Mouse (Mus musculus) kidney, embryonic 15.5 days (tissue): ENCODE data around the gene Gpsm2. TPM values are rescaled to one million over a fixed set of nuclear protein-coding genes. Genes with fewer than 3 reads are reported as not detected.

Experiments
- ATAC-seq: fragments of 200-750 bp; cut with Nextera tagmentation; replicated peaks from 2 replicates; pipeline ENCODE4 v1.8.0; 2017; ENCODE audit warnings: moderate TSS enrichment; ENCODE audit not compliant: low FRiP score
- H3K27ac ChIP-seq: fragments of 300-500 bp; sonication (generic); 2 replicates; pipeline ENCODE4 v1.5.1; 2015; ENCODE audit warnings: mild to moderate bottlenecking, inconsistent platforms
- H3K27me3 ChIP-seq: fragments of 300-500 bp; sonication (generic); 2 replicates; pipeline ENCODE4 v1.6.1; 2015; ENCODE audit warnings: inconsistent platforms
- H3K36me3 ChIP-seq: fragments of 300-500 bp; sonication (generic); 2 replicates; pipeline ENCODE4 v1.6.1; 2015; ENCODE audit warnings: inconsistent platforms
- H3K4me1 ChIP-seq: fragments of 300-500 bp; sonication (generic); 2 replicates; pipeline ENCODE4 v1.6.1; 2015; ENCODE audit warnings: inconsistent platforms
- H3K4me2 ChIP-seq: fragments of 300-500 bp; sonication (generic); 2 replicates; pipeline ENCODE4 v1.6.1; 2015; ENCODE audit warnings: moderate library complexity, mild to moderate bottlenecking, inconsistent platforms
- H3K4me3 ChIP-seq: fragments of 300-500 bp; sonication (generic); replicated peaks from 2 replicates; pipeline ENCODE4 v1.5.1; 2015; ENCODE audit warnings: mild to moderate bottlenecking, inconsistent platforms
- H3K9ac ChIP-seq: fragments of 300-500 bp; sonication (generic); 2 replicates; pipeline ENCODE4 v1.6.1; 2015; ENCODE audit warnings: mild to moderate bottlenecking, inconsistent platforms
- H3K9me3 ChIP-seq: fragments of 300-500 bp; sonication (generic); replicated peaks from 2 replicates; pipeline ENCODE4 v1.6.1; 2016; ENCODE audit warnings: inconsistent platforms
- WGBS: fragments of 180-500 bp; shearing (Covaris S2); methylation state at CpG from one replicate; pipeline ENCODE4 v1.1.7; 2015; ENCODE audit warnings: mixed read lengths; 5-methylcytosine and 5-hydroxymethylcytosine counted together
- polyA plus RNA-seq: library from polyadenylated mRNA; unstranded; fragments of >200 nt; fragmentation: Nextera tagmentation; extraction: Ambion mirVana; gene quantifications from 2 replicates; pipeline ENCODE4 v1.2.1, GENCODE M21; 2015

Gene Gpsm2
- 43.3 and 45.1 TPM in 2 replicates for polyA plus RNA-seq

GRCm38 (mm10) chr3:108722036-108722872 is at the start of gene Gpsm2:
Gene Gpsm2, minus strand, starts transcription at chr3:108722309.
- H3K27me3 ChIP-seq, result 0 out of 2 replicates have a peak, but pooled peaks cover 2% of the 10 kb centered on the region
- WGBS, result 2% methylated on average over 53 of the region's 53 CpGs
- no peaks in the 10 kb centered on the region for H3K36me3 ChIP-seq
- H3K4me1 ChIP-seq, result peaks cover 18% of the 10 kb centered on the region
- peak within 1 kb of the TSS; percentile 57 for H3K4me2 ChIP-seq
- ATAC-seq, result peak; percentile 99
- peak within 1 kb of the TSS; percentile 91 for H3K27ac ChIP-seq
- peak within 1 kb of the TSS; percentile 87 for H3K9ac ChIP-seq
- peak within 1 kb of the TSS; percentile 82 for H3K4me3 ChIP-seq
- no peaks in the 10 kb centered on the region for H3K9me3 ChIP-seq

GRCm38 (mm10) chr3:108770725-108771368 is 48.7 kb upstream of the Gpsm2 start:
- Histone ChIP-seq H3K4me2 (no peak overlapping the region), H3K27ac (peak overlapping the region; percentile 65; the same call in 1 of the 2 replicates), H3K27me3 (peaks cover 6% of the 10 kb centered on the region), H3K9me3 (no peaks in the 10 kb centered on the region), H3K4me1 (peaks cover 12% of the 10 kb centered on the region; the same call in 1 of the 2 replicates), H3K36me3 (no peaks in the 10 kb centered on the region), H3K4me3 (no peak overlapping the region), H3K9ac (no peak overlapping the region)
- ATAC-seq, result peak; percentile 84
- WGBS, result 18% methylated on average over 6 of the region's 6 CpGs

GRCm38 (mm10) chr3:108769547-108769946 is 47.4 kb upstream of the Gpsm2 start:
- WGBS, result 49% methylated on average over 6 of the region's 6 CpGs

GRCm38 (mm10) chr3:108767416-108767815 is 45.3 kb upstream of the Gpsm2 start:
- Histone ChIP-seq H3K4me2 (no peak overlapping the region), H3K36me3 (no peaks in the 10 kb centered on the region), H3K27ac (no peak overlapping the region), H3K4me1 (peaks cover 18% of the 10 kb centered on the region; the same call in 1 of the 2 replicates), H3K4me3 (no peak overlapping the region), H3K27me3 (peaks cover 14% of the 10 kb centered on the region), H3K9me3 (no peaks in the 10 kb centered on the region), H3K9ac (no peak overlapping the region)
- no peak for ATAC-seq
- 74% methylated on average over 10 of the region's 10 CpGs for WGBS

More at GRCm38 (mm10) chr3:108769547-108769946, 47.4 kb upstream of the Gpsm2 start:
- H3K9me3 ChIP-seq, result no peaks in the 10 kb centered on the region
- ATAC-seq, result no peak
- peaks cover 2% of the 10 kb centered on the region for H3K27me3 ChIP-seq
- H3K4me2 ChIP-seq, result no peak overlapping the region
- no peak overlapping the region for H3K9ac ChIP-seq
- no peak overlapping the region for H3K27ac ChIP-seq
- no peak overlapping the region for H3K4me3 ChIP-seq
- H3K36me3 ChIP-seq, result no peaks in the 10 kb centered on the region
- peaks cover 18% of the 10 kb centered on the region; the same call in 1 of the 2 replicates for H3K4me1 ChIP-seq

GRCm38 (mm10) chr3:108766943-108767342 is 44.8 kb upstream of the Gpsm2 start:
- Histone ChIP-seq H3K27me3 (peaks cover 18% of the 10 kb centered on the region), H3K4me3 (no peak overlapping the region), H3K27ac (no peak overlapping the region), H3K4me1 (peaks cover 18% of the 10 kb centered on the region; the same call in 1 of the 2 replicates), H3K36me3 (no peaks in the 10 kb centered on the region), H3K9me3 (no peaks in the 10 kb centered on the region), H3K4me2 (no peak overlapping the region), H3K9ac (no peak overlapping the region)
- 75% methylated on average over 7 of the region's 7 CpGs for WGBS
- no peak for ATAC-seq

DNA sequence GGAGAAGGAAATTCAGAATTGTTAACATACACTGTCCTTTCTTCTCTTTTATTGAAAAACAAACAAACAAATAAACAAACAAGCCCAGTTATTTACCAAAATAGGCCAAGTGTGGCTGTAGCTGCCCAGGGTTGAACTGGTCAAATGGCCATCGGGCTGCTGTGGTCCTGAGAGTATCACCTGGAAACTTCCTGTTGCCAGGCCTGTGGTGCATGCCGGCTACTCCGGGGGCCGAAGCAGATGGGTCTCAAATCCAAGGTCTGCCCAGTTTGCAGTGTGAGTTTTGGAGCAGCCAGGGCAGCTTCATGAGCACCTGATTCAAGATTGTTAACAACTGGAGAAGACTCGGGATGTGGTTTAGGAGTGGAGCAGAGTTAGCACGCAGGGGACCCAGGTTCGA is 43.4 kb upstream of the Gpsm2 start:
- no peak for ATAC-seq
- H3K4me1 ChIP-seq, result peaks cover 12% of the 10 kb centered on the region; the same call in 1 of the 2 replicates
- peaks cover 23% of the 10 kb centered on the region for H3K27me3 ChIP-seq
- H3K9me3 ChIP-seq, result no peaks in the 10 kb centered on the region
- H3K27ac ChIP-seq, result no peak overlapping the region
- no peak overlapping the region for H3K4me3 ChIP-seq
- no peaks in the 10 kb centered on the region for H3K36me3 ChIP-seq
- no peak overlapping the region for H3K9ac ChIP-seq
- H3K4me2 ChIP-seq, result no peak overlapping the region
- WGBS, result 84% methylated on average over 7 of the region's 7 CpGs

GRCm38 (mm10) chr3:108764976-108765375 is 42.9 kb upstream of the Gpsm2 start:
- no peak overlapping the region for H3K4me3 ChIP-seq
- no peaks in the 10 kb centered on the region for H3K36me3 ChIP-seq
- 38% methylated on average over 7 of the region's 7 CpGs for WGBS
- H3K9ac ChIP-seq, result no peak overlapping the region
- no peak for ATAC-seq
- no peaks in the 10 kb centered on the region for H3K9me3 ChIP-seq
- H3K4me2 ChIP-seq, result no peak overlapping the region
- no peak overlapping the region for H3K27ac ChIP-seq
- H3K4me1 ChIP-seq, result peaks cover 9% of the 10 kb centered on the region
- peaks cover 26% of the 10 kb centered on the region for H3K27me3 ChIP-seq

DNA sequence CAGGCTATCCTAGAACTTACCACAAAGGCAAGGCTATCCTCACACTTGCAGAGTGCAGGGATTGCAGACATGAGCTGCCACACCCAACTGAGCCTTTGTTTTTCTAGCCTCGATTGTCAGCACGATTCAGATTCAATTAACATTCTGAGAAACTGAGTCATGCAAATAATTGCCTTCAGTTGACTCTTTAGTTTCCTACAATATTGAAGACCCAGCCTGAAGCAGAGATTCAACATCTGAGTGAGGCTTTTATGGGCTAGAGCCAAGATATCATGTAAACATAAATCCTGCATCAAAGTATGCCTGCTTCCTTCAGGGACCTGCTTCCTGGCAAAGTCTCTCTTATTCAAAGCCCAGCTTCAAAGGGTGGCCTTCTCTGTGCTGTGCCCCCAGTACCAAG is 41.6 kb upstream of the Gpsm2 start:
- H3K9me3 ChIP-seq, result no peaks in the 10 kb centered on the region
- 78% methylated on average over 2 of the region's 2 CpGs for whole genome bisulfite sequencing
- H3K27me3 ChIP-seq, result peaks cover 27% of the 10 kb centered on the region
- H3K4me2 ChIP-seq, result no peak overlapping the region
- ATAC-seq, result no peak
- H3K4me3 ChIP-seq, result no peak overlapping the region
- H3K4me1 ChIP-seq, result peaks cover 10% of the 10 kb centered on the region
- H3K9ac ChIP-seq, result no peak overlapping the region
- H3K36me3 ChIP-seq, result no peaks in the 10 kb centered on the region
- no peak overlapping the region for H3K27ac ChIP-seq

DNA sequence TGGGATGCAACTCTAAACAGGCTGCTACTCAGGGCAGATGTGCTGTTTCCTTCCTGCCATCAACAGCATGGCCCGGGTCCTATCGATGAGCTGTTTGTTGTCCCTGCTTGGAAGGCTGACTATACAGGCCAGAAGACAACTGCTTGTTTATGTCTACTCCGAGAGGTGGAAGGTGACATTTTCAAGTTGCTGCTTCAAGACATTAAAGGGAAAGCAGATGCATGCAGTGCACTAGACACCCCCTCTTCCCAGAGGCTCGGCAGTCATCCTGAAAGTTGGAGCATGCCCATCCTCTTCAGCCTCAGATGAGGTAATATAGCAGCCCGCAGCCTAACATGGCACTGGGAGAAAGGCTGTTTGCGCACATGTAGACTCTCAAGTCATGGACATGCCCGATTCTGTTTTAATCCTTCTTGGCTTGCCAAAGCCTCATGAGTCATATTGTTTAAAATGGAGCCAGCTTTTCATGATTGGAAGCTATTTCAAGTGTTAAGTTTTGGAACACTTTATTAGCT is 40.5 kb upstream of the Gpsm2 start:
- H3K27ac ChIP-seq, result no peak overlapping the region
- no peaks in the 10 kb centered on the region for H3K9me3 ChIP-seq
- H3K27me3 ChIP-seq, result peaks cover 35% of the 10 kb centered on the region
- WGBS, result 76% methylated on average over 7 of the region's 7 CpGs
- H3K4me2 ChIP-seq, result no peak overlapping the region
- H3K4me1 ChIP-seq, result peaks cover 10% of the 10 kb centered on the region
- no peaks in the 10 kb centered on the region for H3K36me3 ChIP-seq
- no peak for ATAC-seq
- no peak overlapping the region for H3K9ac ChIP-seq
- no peak overlapping the region for H3K4me3 ChIP-seq

DNA sequence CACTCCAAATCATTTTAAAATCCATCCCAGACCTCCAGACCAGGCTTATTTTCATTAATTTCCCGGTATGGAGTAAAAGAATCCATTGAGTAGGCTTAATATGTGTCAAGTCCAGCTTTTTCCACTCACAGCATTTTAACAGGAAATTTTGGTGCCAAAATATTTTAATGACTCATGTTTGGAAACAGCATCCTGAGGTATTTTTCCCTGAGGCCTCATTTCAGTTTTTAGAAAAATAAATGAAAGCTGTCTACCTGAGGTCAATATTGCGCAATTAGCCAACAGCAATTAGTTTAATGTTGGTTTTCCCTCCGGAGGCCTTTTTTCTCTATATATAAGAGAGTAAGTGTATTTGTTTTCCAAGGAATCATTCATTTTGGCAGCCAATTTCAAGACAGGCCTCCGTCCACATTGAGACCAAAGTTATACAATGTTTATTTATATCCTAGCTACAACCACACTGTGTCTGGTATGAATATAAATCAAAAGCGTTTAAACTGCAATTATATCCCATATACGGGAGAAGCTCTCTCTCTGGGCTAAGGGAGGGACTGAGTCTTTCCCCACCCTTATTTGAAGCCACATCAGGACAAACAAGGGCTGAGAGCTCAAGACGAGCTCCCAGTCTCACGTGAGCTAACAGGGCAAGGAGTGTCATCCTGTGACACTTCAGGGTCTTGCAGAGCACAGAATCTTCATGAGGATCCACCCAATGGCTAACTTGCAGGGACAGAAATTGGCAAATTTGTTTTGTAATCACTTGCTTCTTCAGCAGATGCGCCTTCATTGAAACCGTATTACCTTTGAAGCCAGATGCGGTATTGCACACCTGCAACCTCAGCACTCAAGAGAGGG is 37.7 kb upstream of the Gpsm2 start:
- no peak overlapping the region for H3K4me2 ChIP-seq
- 59% methylated on average over 11 of the region's 11 CpGs for WGBS
- H3K4me3 ChIP-seq, result no peak overlapping the region
- peaks cover 5% of the 10 kb centered on the region for H3K4me1 ChIP-seq
- H3K9me3 ChIP-seq, result no peaks in the 10 kb centered on the region
- peak; percentile 79; the same call in 1 of the 2 replicates for ATAC-seq
- no peak overlapping the region for H3K9ac ChIP-seq
- H3K36me3 ChIP-seq, result no peaks in the 10 kb centered on the region
- peaks cover 38% of the 10 kb centered on the region; the same call in 1 of the 2 replicates for H3K27me3 ChIP-seq
- peak overlapping the region; percentile 4; the same call in 1 of the 2 replicates for H3K27ac ChIP-seq

DNA sequence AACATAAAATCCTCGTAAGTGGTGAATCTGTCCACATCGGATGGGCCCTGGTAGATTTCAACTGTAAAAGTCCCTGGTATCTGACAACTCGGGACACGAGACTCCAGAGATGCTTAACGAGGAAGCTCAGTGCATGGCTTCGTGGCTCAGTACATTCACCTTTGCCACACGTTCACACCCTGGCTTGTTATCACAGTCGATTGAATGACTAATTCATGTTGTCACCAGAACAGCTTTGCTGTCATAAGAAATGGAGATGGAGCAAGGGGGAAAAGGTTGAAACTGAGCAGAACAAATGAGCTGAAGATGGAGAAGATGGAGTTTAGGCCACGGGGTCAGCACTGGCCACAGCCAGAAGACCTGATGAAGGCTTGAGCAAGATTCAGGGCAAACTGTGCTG is 35.5 kb upstream of the Gpsm2 start:
- Histone ChIP-seq H3K27me3 (peaks cover 31% of the 10 kb centered on the region; the same call in 1 of the 2 replicates), H3K4me2 (no peak overlapping the region), H3K9ac (no peak overlapping the region), H3K4me3 (no peak overlapping the region), H3K4me1 (peaks cover 3% of the 10 kb centered on the region; the same call in 1 of the 2 replicates), H3K36me3 (no peaks in the 10 kb centered on the region), H3K27ac (no peak overlapping the region), H3K9me3 (no peaks in the 10 kb centered on the region)
- no peak for ATAC-seq
- 66% methylated on average over 9 of the region's 9 CpGs for WGBS
